Mouse (Mus musculus) small intestine, adult 2 months (tissue): Measurements from ENCODE around the gene Tmem222.

Source experiments
- CTCF ChIP-seq: fragments of 200-500 bp; IDR thresholded peaks from 2 replicates; pipeline ENCODE4 v1.5.1; 2012; ENCODE audit warnings: low read depth, mild to moderate bottlenecking, control low read depth, inconsistent platforms, low read length, moderate library complexity, mixed read lengths; ENCODE audit not compliant: insufficient replicate concordance, insufficient read length; ENCODE audit errors: extremely low read depth
- POLR2A ChIP-seq: fragments of 200-500 bp; IDR thresholded peaks from 2 replicates; pipeline ENCODE4 v1.6.1; 2012; ENCODE audit warnings: low read depth, mild to moderate bottlenecking, control low read depth, inconsistent platforms, low read length, moderate library complexity

DNA sequence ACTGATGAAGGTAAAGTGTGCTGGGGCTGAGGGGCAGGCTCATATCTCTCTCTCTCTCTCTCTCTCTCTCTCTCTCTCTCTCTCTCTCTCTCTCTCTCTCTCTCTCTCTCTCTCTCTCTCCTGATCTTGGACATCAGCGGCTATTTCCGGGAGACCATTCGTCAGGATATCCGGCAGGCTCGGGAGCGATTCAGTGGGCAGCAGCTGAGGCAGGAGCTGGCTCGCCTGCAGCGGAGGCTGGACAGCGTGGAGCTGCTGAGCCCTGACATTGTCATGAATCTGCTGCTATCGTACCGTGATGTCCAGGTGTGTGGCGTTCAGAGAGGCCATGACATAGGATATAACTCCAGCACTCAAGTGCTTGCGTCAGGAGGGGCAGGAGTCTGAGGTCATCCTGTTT lies 34.1 kb downstream of the Tmem222 start:
- TF ChIP-seq POLR2A = no peak
- no peak for TF ChIP-seq CTCF
